Mouse (Mus musculus) activated CD4-positive, CD25-positive, alpha-beta regulatory T cell, adult 9 weeks (primary cell): ENCODE results near the gene Pgbd1. TPM values are rescaled to one million over a fixed set of nuclear protein-coding genes. Genes with fewer than 3 reads are reported as not detected.

Experiments used
- polyA plus RNA-seq: library from polyadenylated mRNA; unstranded; fragments of 100-300 nt; shearing (Covaris generic); gene quantifications from one replicate; pipeline ENCODE4 v1.2.1, GENCODE M21; 2017

Pgbd1 gene
- 0.72 TPM for polyA plus RNA-seq

GRCm38 (mm10) chr13:21440503-21441206 lies at the start of gene Pgbd1:
TSS of gene Pgbd1 (minus strand) at chr13:21441058.

GRCm38 (mm10) chr13:21478759-21479670 lies 38.2 kb upstream of the Pgbd1 start, which contains the start of the genes Zkscan4 and Gm10065:
TSS of gene Zkscan4 (plus strand) at chr13:21478907.
TSS of gene Gm10065 (minus strand) at chr13:21479441.

GRCm38 (mm10) chr13:21468061-21469019 lies 27.5 kb upstream of the Pgbd1 start, which contains the start of gene Nkapl:
TSS of gene Nkapl (minus strand) at chr13:21468509.

GRCm38 (mm10) chr13:21453449-21453848 lies 12.6 kb upstream of the Pgbd1 start, which contains the start of gene Zscan26:
TSS of gene Zscan26 (minus strand) at chr13:21453730.

GRCm38 (mm10) chr13:21402287-21402846 lies 38.5 kb downstream of the Pgbd1 start, which contains the start of gene Zkscan3:
TSS of gene Zkscan3 (minus strand) at chr13:21402755.

Other genes with a start within 250 kb of the Pgbd1 start
- not detected for gene Gpx5, start 148.3 kb downstream of the Pgbd1 start, polyA plus RNA-seq
- not detected for gene Gpx6, start 128.9 kb downstream of the Pgbd1 start, polyA plus RNA-seq
- not detected for gene Olfr1367, start 94.1 kb downstream of the Pgbd1 start, polyA plus RNA-seq
- 12.6 TPM for gene Zscan12, start 78.2 kb downstream of the Pgbd1 start, polyA plus RNA-seq
- gene Zkscan3, start 38.3 kb downstream of the Pgbd1 start, polyA plus RNA-seq = 77.3 TPM
- 10.4 TPM for gene Zscan26, start 12.7 kb upstream of the Pgbd1 start, polyA plus RNA-seq
- not detected for gene Nkapl, start 27.5 kb upstream of the Pgbd1 start, polyA plus RNA-seq
- gene Zkscan4, start 37.8 kb upstream of the Pgbd1 start, polyA plus RNA-seq = not detected
- gene Gm10065, start 38.4 kb upstream of the Pgbd1 start, polyA plus RNA-seq = not detected
- not detected for gene AK157302, start 54.2 kb upstream of the Pgbd1 start, polyA plus RNA-seq
- gene Gm11273, start 60.4 kb upstream of the Pgbd1 start, polyA plus RNA-seq = 14.1 TPM
- 9.4 TPM for gene Zkscan8, start 90.1 kb upstream of the Pgbd1 start, polyA plus RNA-seq
- gene Olfr1366, start 101.8 kb upstream of the Pgbd1 start, polyA plus RNA-seq = not detected
- not detected for gene Olfr1535, start 118.8 kb upstream of the Pgbd1 start, polyA plus RNA-seq
- gene Olfr1364, start 140.7 kb upstream of the Pgbd1 start, polyA plus RNA-seq = not detected
- gene Olfr1362, start 173.0 kb upstream of the Pgbd1 start, polyA plus RNA-seq = not detected
- gene Olfr11, start 201.5 kb upstream of the Pgbd1 start, polyA plus RNA-seq = not detected
- gene Olfr1361, start 222.3 kb upstream of the Pgbd1 start, polyA plus RNA-seq = not detected
- not detected for gene Olfr1360, start 236.3 kb upstream of the Pgbd1 start, polyA plus RNA-seq